Mouse (Mus musculus): ENCODE data around the gene Exosc8. TPM values are rescaled to one million over a fixed set of nuclear protein-coding genes. Genes with fewer than 3 reads are reported as not detected.

Gene Exosc8
- polyA plus RNA-seq, 2 experiments, result 64.1 to 84.5 TPM

DNA sequence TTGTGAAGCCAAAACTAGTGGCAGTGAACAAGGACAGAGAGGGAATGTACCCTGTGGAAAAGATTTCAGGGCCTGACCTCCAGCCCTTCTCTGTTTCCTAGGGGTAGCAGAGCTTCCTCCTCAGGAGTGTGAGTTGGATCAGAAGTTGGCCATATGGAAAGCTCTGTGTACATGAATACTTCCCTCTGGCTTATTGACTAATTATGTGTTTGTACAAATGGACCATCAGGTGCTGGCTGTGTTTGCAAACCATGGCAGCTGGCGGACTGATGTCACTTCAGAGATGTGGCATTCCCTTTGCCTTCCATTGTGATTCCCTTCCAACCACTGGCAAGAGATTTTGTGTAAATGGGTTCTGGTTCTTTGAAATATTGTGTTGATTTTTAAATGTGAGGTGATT is 26.1 kb upstream of the Exosc8 start:
- H3K9me3 ChIP-seq (ENCODE audit: control insufficient read depth, low read length), result no peaks in the 10 kb centered on the region
- no peaks in the 10 kb centered on the region for H3K36me3 ChIP-seq (replicated peaks; ENCODE audit: control insufficient read depth, insufficient read depth, low read depth)
- no peak overlapping the region for H3K9ac ChIP-seq (replicated peaks)
- no peak overlapping the region for H3K4me3 ChIP-seq (ENCODE audit: insufficient read depth in 1 of 2, low read depth in 2 of 2, low read length in 2 of 2)
- H3K27me3 ChIP-seq (ENCODE audit: control insufficient read depth, insufficient read depth, low read length), result peaks cover 2% of the 10 kb centered on the region
- H3K4me2 ChIP-seq (ENCODE audit: low read depth), result no peak overlapping the region
- H3K4me1 ChIP-seq (replicated peaks; ENCODE audit: control insufficient read depth in 2 of 2, insufficient read depth in 2 of 2, low read length in 1 of 2), result 0 out of 4 replicates have a peak, but pooled peaks cover 0 to 5% of the 10 kb centered on the region in 2 experiments
- TF ChIP-seq CTCF (IDR thresholded peaks at IDR 0.05; ENCODE audit: low read depth) (no peak), EP300 (IDR thresholded peaks at IDR 0.05; ENCODE audit: low read depth) (no peak)
- no peak overlapping the region for H3K27ac ChIP-seq
- WGBS (ENCODE audit: insufficient replicate concordance), result 65% methylated on average over 1 of the region's 1 CpGs
- ATAC-seq (ENCODE audit: insufficient read depth) (no peak), DNase-seq (ENCODE audit: low read depth in 3 of 3, low spot score in 3 of 3) (no peak)

DNA sequence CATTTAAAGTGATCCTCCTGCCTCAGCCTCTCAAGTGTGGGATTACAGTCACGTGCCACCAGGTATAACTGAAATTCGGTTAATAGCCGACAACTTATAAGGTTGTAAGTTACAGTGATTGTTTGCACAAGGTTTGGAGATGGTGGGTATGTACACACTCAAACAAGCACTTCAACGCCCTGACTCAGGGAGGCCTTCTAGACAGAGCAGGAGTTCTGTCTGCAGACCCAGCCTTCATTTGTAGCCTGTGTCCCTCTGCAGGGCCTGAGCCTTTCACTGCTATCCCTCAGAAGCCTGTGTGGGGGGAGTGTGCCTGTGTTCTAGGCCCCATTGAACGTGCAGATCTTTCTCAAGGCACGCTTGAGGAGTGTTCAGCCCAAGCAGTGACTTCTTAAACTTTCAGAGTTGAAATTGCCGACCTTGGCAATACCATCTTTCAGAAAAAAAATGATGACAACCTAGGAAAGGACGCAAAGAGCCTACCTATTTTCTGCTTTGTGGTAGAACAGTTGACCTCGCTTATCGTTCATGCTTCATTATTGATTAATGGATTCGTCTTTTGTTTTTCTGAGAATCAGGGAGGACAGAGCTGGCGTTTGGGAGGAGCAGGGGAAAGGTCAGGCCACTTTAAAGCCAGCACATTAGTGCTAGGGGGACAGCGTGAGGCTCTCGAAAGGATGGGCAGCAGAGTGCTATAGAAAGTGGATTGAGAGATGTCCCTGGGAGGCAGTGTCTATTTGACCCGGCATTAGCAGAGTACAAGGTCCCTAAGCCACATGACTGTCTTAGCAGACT is 25.3 kb upstream of the Exosc8 start:
- no peak overlapping the region for H3K4me3 ChIP-seq (ENCODE audit: insufficient read depth in 1 of 2, low read depth in 2 of 2, low read length in 2 of 2)
- H3K9ac ChIP-seq (replicated peaks), result no peak overlapping the region
- WGBS (ENCODE audit: insufficient replicate concordance), result 57% methylated on average over 15 of the region's 15 CpGs
- TF ChIP-seq CTCF (IDR thresholded peaks at IDR 0.05; ENCODE audit: low read depth), result no peak
- TF ChIP-seq EP300 (IDR thresholded peaks at IDR 0.05; ENCODE audit: low read depth), result no peak
- 0 out of 4 replicates have a peak, but pooled peaks cover 0 to 5% of the 10 kb centered on the region in 2 experiments for H3K4me1 ChIP-seq (replicated peaks; ENCODE audit: control insufficient read depth in 2 of 2, insufficient read depth in 2 of 2, low read length in 1 of 2)
- H3K27ac ChIP-seq, result no peak overlapping the region
- H3K9me3 ChIP-seq (ENCODE audit: control insufficient read depth, low read length), result no peaks in the 10 kb centered on the region
- no peak overlapping the region for H3K4me2 ChIP-seq (ENCODE audit: low read depth)
- H3K27me3 ChIP-seq (ENCODE audit: control insufficient read depth, insufficient read depth, low read length), result peaks cover 9% of the 10 kb centered on the region
- DNase-seq (ENCODE audit: low read depth in 3 of 3, low spot score in 3 of 3) (no peak), ATAC-seq (ENCODE audit: insufficient read depth) (no peak)
- H3K36me3 ChIP-seq (replicated peaks; ENCODE audit: control insufficient read depth, insufficient read depth, low read depth), result no peaks in the 10 kb centered on the region

GRCm38 (mm10) chr3:54759211-54759610 is 24.0 kb upstream of the Exosc8 start:
- Histone ChIP-seq H3K4me3 (ENCODE audit: insufficient read depth in 1 of 2, low read depth in 2 of 2, low read length in 2 of 2) (no peak overlapping the region), H3K27ac (no peak overlapping the region), H3K9ac (replicated peaks) (no peak overlapping the region), H3K27me3 (ENCODE audit: control insufficient read depth, insufficient read depth, low read length) (peaks cover 19% of the 10 kb centered on the region), H3K9me3 (ENCODE audit: control insufficient read depth, low read length) (no peaks in the 10 kb centered on the region), H3K36me3 (replicated peaks; ENCODE audit: control insufficient read depth, insufficient read depth, low read depth) (no peaks in the 10 kb centered on the region), H3K4me1 (replicated peaks; ENCODE audit: control insufficient read depth in 2 of 2, insufficient read depth in 2 of 2, low read length in 1 of 2) (0 out of 4 replicates have a peak, but pooled peaks cover 0 to 5% of the 10 kb centered on the region in 2 experiments), H3K4me2 (ENCODE audit: low read depth) (no peak overlapping the region)
- 61% methylated on average over 9 of the region's 9 CpGs for WGBS (ENCODE audit: insufficient replicate concordance)
- ATAC-seq (ENCODE audit: insufficient read depth), result no peak
- DNase-seq (ENCODE audit: low read depth in 3 of 3, low spot score in 3 of 3), result no peak
- TF ChIP-seq EP300 (IDR thresholded peaks at IDR 0.05; ENCODE audit: low read depth) (no peak), CTCF (IDR thresholded peaks at IDR 0.05; ENCODE audit: low read depth) (no peak)

DNA sequence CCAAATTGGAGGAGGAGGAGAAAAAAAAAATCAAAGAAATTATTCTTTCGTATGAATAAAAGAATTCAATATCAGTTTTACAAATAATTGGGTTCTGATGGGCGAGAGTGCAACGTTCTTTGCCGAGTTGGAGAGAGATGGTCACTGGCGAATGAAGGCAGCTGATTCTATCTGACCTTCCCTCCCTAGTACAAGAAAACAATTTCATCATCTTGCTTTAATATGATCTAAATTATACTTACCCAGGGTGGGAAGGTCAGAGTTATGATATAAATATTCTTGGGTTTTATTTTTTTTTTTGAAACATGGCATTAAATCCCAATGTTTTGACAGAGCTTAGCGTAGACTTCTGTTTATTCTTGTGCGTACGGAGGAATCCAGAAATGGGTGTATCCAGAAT is 22.3 kb upstream of the Exosc8 start:
- TF ChIP-seq CTCF (IDR thresholded peaks at IDR 0.05; ENCODE audit: low read depth), result no peak
- no peak for TF ChIP-seq EP300 (IDR thresholded peaks at IDR 0.05; ENCODE audit: low read depth)
- no peak overlapping the region for H3K4me2 ChIP-seq (ENCODE audit: low read depth)
- H3K36me3 ChIP-seq (replicated peaks; ENCODE audit: control insufficient read depth, insufficient read depth, low read depth), result no peaks in the 10 kb centered on the region
- H3K4me3 ChIP-seq (ENCODE audit: insufficient read depth in 1 of 2, low read depth in 2 of 2, low read length in 2 of 2), result no peak overlapping the region
- DNase-seq (ENCODE audit: low read depth in 3 of 3, low spot score in 3 of 3), result no peak
- H3K9ac ChIP-seq (replicated peaks), result no peak overlapping the region
- H3K4me1 ChIP-seq (replicated peaks; ENCODE audit: control insufficient read depth in 2 of 2, insufficient read depth in 2 of 2, low read length in 1 of 2), result 0 out of 4 replicates have a peak, but pooled peaks cover 0 to 5% of the 10 kb centered on the region in 2 experiments
- peaks cover 19% of the 10 kb centered on the region for H3K27me3 ChIP-seq (ENCODE audit: control insufficient read depth, insufficient read depth, low read length)
- H3K9me3 ChIP-seq (ENCODE audit: control insufficient read depth, low read length), result no peaks in the 10 kb centered on the region
- ATAC-seq (ENCODE audit: insufficient read depth), result no peak
- WGBS (ENCODE audit: insufficient replicate concordance), result 79% methylated on average over 8 of the region's 8 CpGs
- no peak overlapping the region for H3K27ac ChIP-seq

DNA sequence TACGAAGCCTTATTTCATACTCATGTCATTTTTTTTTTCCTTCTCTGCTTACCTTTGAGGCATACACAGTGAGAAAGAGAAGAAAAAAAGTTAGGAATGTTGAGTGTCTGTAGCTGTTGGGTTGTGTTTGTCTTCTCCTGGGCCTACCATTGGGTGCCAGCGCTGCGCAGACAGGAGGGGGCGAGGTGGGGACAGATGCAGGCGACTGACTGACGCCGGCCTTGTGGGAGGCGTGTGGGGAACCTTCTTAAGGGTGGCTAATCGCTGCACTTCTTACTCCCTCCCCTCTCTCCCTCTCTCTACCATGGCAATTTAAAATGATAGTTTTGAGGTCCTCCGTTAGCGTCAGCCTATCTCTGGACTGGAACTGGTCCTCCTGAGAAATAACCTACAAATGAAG is 20.9 kb upstream of the Exosc8 start:
- Histone ChIP-seq H3K4me1 (replicated peaks; ENCODE audit: control insufficient read depth in 2 of 2, insufficient read depth in 2 of 2, low read length in 1 of 2) (0 out of 4 replicates have a peak, but pooled peaks cover 0 to 2% of the 10 kb centered on the region in 2 experiments), H3K9me3 (ENCODE audit: control insufficient read depth, low read length) (no peaks in the 10 kb centered on the region), H3K27me3 (ENCODE audit: control insufficient read depth, insufficient read depth, low read length) (peaks cover 19% of the 10 kb centered on the region), H3K4me3 (ENCODE audit: insufficient read depth in 1 of 2, low read depth in 2 of 2, low read length in 2 of 2) (peak overlapping the region in 1 of 2 experiments; percentile 46; a peak in 1 of 4 replicates), H3K4me2 (ENCODE audit: low read depth) (peak overlapping the region; percentile 61), H3K36me3 (replicated peaks; ENCODE audit: control insufficient read depth, insufficient read depth, low read depth) (no peaks in the 10 kb centered on the region), H3K9ac (replicated peaks) (no peak overlapping the region), H3K27ac (no peak overlapping the region)
- WGBS (ENCODE audit: insufficient replicate concordance), result 3% methylated on average over 11 of the region's 11 CpGs
- TF ChIP-seq EP300 (IDR thresholded peaks at IDR 0.05; ENCODE audit: low read depth) (no peak), CTCF (IDR thresholded peaks at IDR 0.05; ENCODE audit: low read depth) (no peak)
- no peak for DNase-seq (ENCODE audit: low read depth in 3 of 3, low spot score in 3 of 3)
- ATAC-seq (ENCODE audit: insufficient read depth), result no peak

All from liver, embryonic 14.5 days (tissue).